Mouse (Mus musculus): ENCODE measurements at regions not wholly inside any gene's neighbourhood (a gene's known extent, or its start where the extent isn't known, plus 50 kb on each side); places are given as distances from the start of the nearest gene placed in this dataset.

GRCm38 (mm10) chr10:21775441-21775840 is 106.5 kb upstream of the Sgk1 start:
- peaks cover 27% of the 10 kb centered on the region for H3K4me1 ChIP-seq (replicated peaks; ENCODE audit: low read depth, low read length)
- H3K27me3 ChIP-seq (ENCODE audit: insufficient read depth, low read length) = no peaks in the 10 kb centered on the region
- no peak for TF ChIP-seq NANOG (IDR thresholded peaks at IDR 0.05; ENCODE audit: borderline replicate concordance, low read length)
- TF ChIP-seq POU5F1 (IDR thresholded peaks at IDR 0.05; ENCODE audit: borderline replicate concordance, low read length) = no peak
- H3K4me3 ChIP-seq (replicated peaks; ENCODE audit: low read length) = no peak overlapping the region
- peaks cover 5% of the 10 kb centered on the region; the same call in 1 of the 2 replicates for H3K9me3 ChIP-seq (ENCODE audit: low read length)
- no peaks in the 10 kb centered on the region for H3K36me3 ChIP-seq (ENCODE audit: insufficient read depth, low read length)

DNA sequence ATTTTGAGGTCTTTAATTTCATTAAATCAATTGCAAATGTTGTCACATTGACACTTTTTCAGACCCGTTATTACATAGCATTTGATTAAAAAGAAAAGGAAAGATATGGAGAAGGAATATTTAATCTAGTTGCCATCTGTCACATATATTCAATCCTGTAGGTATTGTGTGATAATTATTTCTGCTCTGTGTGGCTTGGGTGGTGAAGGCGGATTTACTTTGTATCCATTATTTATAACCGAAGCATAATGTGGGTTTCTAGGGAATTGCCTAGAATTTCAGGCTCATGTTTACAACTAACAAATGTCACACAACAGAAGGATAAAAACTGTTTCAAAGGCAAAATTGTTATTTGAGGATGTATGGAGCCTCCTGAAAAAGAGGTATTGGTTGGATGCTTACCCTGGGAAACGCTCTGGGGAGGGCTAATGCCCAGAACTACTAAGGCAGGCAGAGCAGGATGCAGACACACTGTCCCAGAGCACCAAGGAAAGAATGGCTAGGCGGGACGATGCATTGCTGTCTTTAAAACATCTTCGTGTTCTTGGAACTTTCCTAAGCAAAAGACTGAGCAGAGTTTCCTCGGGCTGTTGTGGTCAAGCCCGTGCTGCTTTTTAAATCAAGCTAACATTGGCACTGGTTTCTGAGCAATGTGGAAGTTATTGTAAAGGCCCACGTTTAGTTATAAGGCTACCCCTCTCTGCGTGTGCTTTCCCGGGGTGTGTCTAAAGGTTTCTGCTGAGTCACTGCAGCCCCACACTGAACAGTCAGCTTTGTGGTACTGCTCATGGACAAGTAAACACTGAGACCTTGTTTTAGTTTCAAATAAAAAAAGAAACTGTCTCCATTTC is 105.8 kb upstream of the Sgk1 start:
- TF ChIP-seq CTCF (conservative IDR thresholded peaks at IDR 0.05; ENCODE audit: low read length) (no peak), NANOG (IDR thresholded peaks at IDR 0.05; ENCODE audit: borderline replicate concordance, low read length) (no peak), POU5F1 (IDR thresholded peaks at IDR 0.05; ENCODE audit: borderline replicate concordance, low read length) (no peak)
- H3K9me3 ChIP-seq (ENCODE audit: low read length) = peaks cover 1% of the 10 kb centered on the region; the same call in 1 of the 2 replicates
- H3K4me1 ChIP-seq (replicated peaks; ENCODE audit: low read depth, low read length) = peaks cover 27% of the 10 kb centered on the region
- H3K36me3 ChIP-seq (ENCODE audit: insufficient read depth, low read length) = no peaks in the 10 kb centered on the region
- no peaks in the 10 kb centered on the region for H3K27me3 ChIP-seq (ENCODE audit: insufficient read depth, low read length)
- peak overlapping the region; percentile 24; the same call in 1 of the 2 replicates for H3K4me3 ChIP-seq (replicated peaks; ENCODE audit: low read length)

DNA sequence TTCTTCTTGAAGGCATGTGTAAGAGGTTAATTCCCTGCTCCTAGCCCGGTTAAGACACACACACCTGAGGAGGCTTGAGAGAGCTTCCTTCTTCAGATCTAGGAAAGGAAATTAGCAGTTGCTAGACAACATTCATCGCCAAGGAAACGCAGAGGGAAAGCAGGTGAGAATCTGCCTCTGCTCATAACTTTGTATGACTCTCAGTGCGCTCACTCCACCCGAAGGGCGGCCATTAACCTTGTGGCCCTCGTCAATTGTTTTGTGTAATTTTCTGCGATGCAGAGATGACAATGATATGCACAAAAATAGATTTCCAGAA is 105.3 kb upstream of the Sgk1 start:
- H3K36me3 ChIP-seq (ENCODE audit: insufficient read depth, low read length) = no peaks in the 10 kb centered on the region
- H3K27me3 ChIP-seq (ENCODE audit: insufficient read depth, low read length) = no peaks in the 10 kb centered on the region
- H3K4me3 ChIP-seq (replicated peaks; ENCODE audit: low read length) = peak overlapping the region; percentile 24
- H3K9me3 ChIP-seq (ENCODE audit: low read length) = no peaks in the 10 kb centered on the region
- TF ChIP-seq CTCF (conservative IDR thresholded peaks at IDR 0.05; ENCODE audit: low read length) (no peak), NANOG (IDR thresholded peaks at IDR 0.05; ENCODE audit: borderline replicate concordance, low read length) (no peak), POU5F1 (IDR thresholded peaks at IDR 0.05; ENCODE audit: borderline replicate concordance, low read length) (no peak)
- H3K4me1 ChIP-seq (replicated peaks; ENCODE audit: low read depth, low read length) = peaks cover 27% of the 10 kb centered on the region

GRCm38 (mm10) chr10:21777103-21777502 is 104.9 kb upstream of the Sgk1 start:
- no peaks in the 10 kb centered on the region for H3K36me3 ChIP-seq (ENCODE audit: insufficient read depth, low read length)
- no peaks in the 10 kb centered on the region for H3K9me3 ChIP-seq (ENCODE audit: low read length)
- TF ChIP-seq POU5F1 (IDR thresholded peaks at IDR 0.05; ENCODE audit: borderline replicate concordance, low read length) = no peak
- TF ChIP-seq NANOG (IDR thresholded peaks at IDR 0.05; ENCODE audit: borderline replicate concordance, low read length) = no peak
- no peak for TF ChIP-seq CTCF (conservative IDR thresholded peaks at IDR 0.05; ENCODE audit: low read length)
- peaks cover 27% of the 10 kb centered on the region for H3K4me1 ChIP-seq (replicated peaks; ENCODE audit: low read depth, low read length)
- H3K4me3 ChIP-seq (replicated peaks; ENCODE audit: low read length) = peak overlapping the region; percentile 24; the same call in 1 of the 2 replicates
- no peaks in the 10 kb centered on the region for H3K27me3 ChIP-seq (ENCODE audit: insufficient read depth, low read length)

GRCm38 (mm10) chr10:21783478-21783877 is 98.5 kb upstream of the Sgk1 start:
- H3K36me3 ChIP-seq (ENCODE audit: insufficient read depth, low read length) = no peaks in the 10 kb centered on the region
- TF ChIP-seq CTCF (conservative IDR thresholded peaks at IDR 0.05; ENCODE audit: low read length) (no peak), NANOG (IDR thresholded peaks at IDR 0.05; ENCODE audit: borderline replicate concordance, low read length) (no peak), POU5F1 (IDR thresholded peaks at IDR 0.05; ENCODE audit: borderline replicate concordance, low read length) (no peak)
- H3K4me3 ChIP-seq (replicated peaks; ENCODE audit: low read length) = no peak overlapping the region

GRCm38 (mm10) chr10:21785110-21785509 is 96.9 kb upstream of the Sgk1 start:
- Histone ChIP-seq H3K4me1 (replicated peaks; ENCODE audit: low read depth, low read length) (peaks cover 21% of the 10 kb centered on the region), H3K9me3 (ENCODE audit: low read length) (no peaks in the 10 kb centered on the region)
- TF ChIP-seq CTCF (conservative IDR thresholded peaks at IDR 0.05; ENCODE audit: low read length) (no peak), POU5F1 (IDR thresholded peaks at IDR 0.05; ENCODE audit: borderline replicate concordance, low read length) (no peak), NANOG (IDR thresholded peaks at IDR 0.05; ENCODE audit: borderline replicate concordance, low read length) (no peak)

More at GRCm38 (mm10) chr10:21783478-21783877, 98.5 kb upstream of the Sgk1 start:
- Histone ChIP-seq H3K9me3 (ENCODE audit: low read length) (no peaks in the 10 kb centered on the region), H3K27me3 (ENCODE audit: insufficient read depth, low read length) (0 out of 2 replicates have a peak, but pooled peaks cover 2% of the 10 kb centered on the region), H3K4me1 (replicated peaks; ENCODE audit: low read depth, low read length) (peaks cover 11% of the 10 kb centered on the region)

DNA sequence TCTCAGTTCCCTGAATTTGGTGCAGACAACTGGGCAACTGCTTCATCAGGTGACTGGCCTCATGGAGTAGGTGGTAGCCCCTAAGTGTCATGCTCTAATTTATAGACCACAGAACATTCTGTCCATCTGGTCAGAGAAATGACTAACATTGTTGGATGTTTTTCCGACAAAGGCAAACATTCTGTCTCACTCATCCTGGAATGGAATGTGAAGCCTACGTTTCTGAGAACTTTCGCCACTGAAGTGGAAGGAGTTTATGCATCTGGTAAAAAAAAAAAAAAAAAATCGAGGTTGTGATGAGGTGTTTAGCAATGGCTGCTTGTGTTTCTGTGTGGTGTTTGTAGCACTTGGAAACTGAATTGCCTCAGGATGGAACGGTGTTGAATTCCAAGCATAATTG is 96.2 kb upstream of the Sgk1 start:
- Histone ChIP-seq H3K4me1 (replicated peaks; ENCODE audit: low read depth, low read length) (peaks cover 26% of the 10 kb centered on the region), H3K4me3 (replicated peaks; ENCODE audit: low read length) (no peak overlapping the region), H3K9me3 (ENCODE audit: low read length) (no peaks in the 10 kb centered on the region), H3K36me3 (ENCODE audit: insufficient read depth, low read length) (no peaks in the 10 kb centered on the region), H3K27me3 (ENCODE audit: insufficient read depth, low read length) (0 out of 2 replicates have a peak, but pooled peaks cover 3% of the 10 kb centered on the region)
- TF ChIP-seq POU5F1 (IDR thresholded peaks at IDR 0.05; ENCODE audit: borderline replicate concordance, low read length) (no peak), NANOG (IDR thresholded peaks at IDR 0.05; ENCODE audit: borderline replicate concordance, low read length) (no peak), CTCF (conservative IDR thresholded peaks at IDR 0.05; ENCODE audit: low read length) (no peak)

More at GRCm38 (mm10) chr10:21785110-21785509, 96.9 kb upstream of the Sgk1 start:
- H3K27me3 ChIP-seq (ENCODE audit: insufficient read depth, low read length) = 0 out of 2 replicates have a peak, but pooled peaks cover 3% of the 10 kb centered on the region
- H3K36me3 ChIP-seq (ENCODE audit: insufficient read depth, low read length) = no peaks in the 10 kb centered on the region
- H3K4me3 ChIP-seq (replicated peaks; ENCODE audit: low read length) = no peak overlapping the region

GRCm38 (mm10) chr10:21789847-21790530 is 92.0 kb upstream of the Sgk1 start:
- peaks cover 18% of the 10 kb centered on the region for H3K4me1 ChIP-seq (replicated peaks; ENCODE audit: low read depth, low read length)
- H3K36me3 ChIP-seq (ENCODE audit: insufficient read depth, low read length) = no peaks in the 10 kb centered on the region
- no peaks in the 10 kb centered on the region for H3K9me3 ChIP-seq (ENCODE audit: low read length)
- no peak overlapping the region for H3K4me3 ChIP-seq (replicated peaks; ENCODE audit: low read length)
- no peak for TF ChIP-seq NANOG (IDR thresholded peaks at IDR 0.05; ENCODE audit: borderline replicate concordance, low read length)
- TF ChIP-seq POU5F1 (IDR thresholded peaks at IDR 0.05; ENCODE audit: borderline replicate concordance, low read length) = no peak
- no peak for TF ChIP-seq CTCF (conservative IDR thresholded peaks at IDR 0.05; ENCODE audit: low read length)
- H3K27me3 ChIP-seq (ENCODE audit: insufficient read depth, low read length) = 0 out of 2 replicates have a peak, but pooled peaks cover 6% of the 10 kb centered on the region
